Mouse (Mus musculus): ENCODE results near the gene Med25. TPM values are rescaled to one million over a fixed set of nuclear protein-coding genes. Genes with fewer than 3 reads are reported as not detected.

Med25 gene
- polyA plus RNA-seq, 1 experiment = 57.4 TPM

- peaks cover 88% of the 10 kb centered on the region for H3K79me2 ChIP-seq (ENCODE audit: control insufficient read depth, insufficient read depth)
- H3ac ChIP-seq (ENCODE audit: control insufficient read depth, insufficient read length) = no peak overlapping the region
- H3K36me3 ChIP-seq (ENCODE audit: control insufficient read depth, insufficient read depth) = peaks cover 24% of the 10 kb centered on the region
- H3K27me3 ChIP-seq (ENCODE audit: control insufficient read depth, insufficient read depth, insufficient read length) = no peaks in the 10 kb centered on the region
- no peak overlapping the region for H3K4me3 ChIP-seq
- peak overlapping the region; percentile 47 for H3K4me2 ChIP-seq (ENCODE audit: low read depth)
- TF ChIP-seq USF1 (IDR thresholded peaks at IDR 0.05; ENCODE audit: low read depth) (no peak), CEBPB (IDR thresholded peaks at IDR 0.05; ENCODE audit: insufficient read depth, poor library complexity, severe bottlenecking) (0 out of 2 replicates have a peak, but pooled peaks have one; percentile 28)
These were observed 65.7 kb downstream of the Med25 start for GRCm38 (mm10) chr7:44826771-44827170.

Other genes starting within 250 kb of the Med25 start
- 0.17 TPM for gene Myh14, start 221.9 kb downstream of the Med25 start, polyA plus RNA-seq (2012; fragmentation: generic; extraction: Trizol)
- gene Izumo2, start 184.0 kb downstream of the Med25 start, polyA plus RNA-seq (2012; fragmentation: generic; extraction: Trizol) = not detected
- gene Vrk3, start 144.3 kb downstream of the Med25 start, polyA plus RNA-seq (2012; fragmentation: generic; extraction: Trizol) = 20.6 TPM
- 0.12 TPM for gene Zfp473, start 141.7 kb downstream of the Med25 start, polyA plus RNA-seq (2012; fragmentation: generic; extraction: Trizol)
- 77.0 TPM for gene Nup62, start 76.6 kb downstream of the Med25 start, polyA plus RNA-seq (2012; fragmentation: generic; extraction: Trizol)
- 1.9 TPM for gene Il4i1, start 76.3 kb downstream of the Med25 start, polyA plus RNA-seq (2012; fragmentation: generic; extraction: Trizol)
- gene Atf5, start 76.1 kb downstream of the Med25 start, polyA plus RNA-seq (2012; fragmentation: generic; extraction: Trizol) = 939 TPM
- 200 TPM for gene Akt1s1, start 43.7 kb downstream of the Med25 start, polyA plus RNA-seq (2012; fragmentation: generic; extraction: Trizol)
- 53.8 TPM for gene Tbc1d17, start 43.6 kb downstream of the Med25 start, polyA plus RNA-seq (2012; fragmentation: generic; extraction: Trizol)
- 47.9 TPM for gene Pnkp, start 35.6 kb downstream of the Med25 start, polyA plus RNA-seq (2012; fragmentation: generic; extraction: Trizol)
- gene Ptov1, start 22.9 kb downstream of the Med25 start, polyA plus RNA-seq (2012; fragmentation: generic; extraction: Trizol) = 298 TPM
- 11.6 TPM for gene Fuz, start 3.4 kb upstream of the Med25 start, polyA plus RNA-seq (2012; fragmentation: generic; extraction: Trizol)
- gene Ap2a1, start 36.8 kb upstream of the Med25 start, polyA plus RNA-seq (2012; fragmentation: generic; extraction: Trizol) = 125 TPM
- not detected for gene Tsks, start 50.5 kb upstream of the Med25 start, polyA plus RNA-seq (2012; fragmentation: generic; extraction: Trizol)
- 2.7 TPM for gene Cpt1c, start 82.1 kb upstream of the Med25 start, polyA plus RNA-seq (2012; fragmentation: generic; extraction: Trizol)
- 729 TPM for gene Prmt1, start 93.9 kb upstream of the Med25 start, polyA plus RNA-seq (2012; fragmentation: generic; extraction: Trizol)
- gene Irf3, start 104.9 kb upstream of the Med25 start, polyA plus RNA-seq (2012; fragmentation: generic; extraction: Trizol) = 45.1 TPM
- 13.3 TPM for gene Bcl2l12, start 106.0 kb upstream of the Med25 start, polyA plus RNA-seq (2012; fragmentation: generic; extraction: Trizol)
- gene Scaf1, start 123.7 kb upstream of the Med25 start, polyA plus RNA-seq (2012; fragmentation: generic; extraction: Trizol) = 56.7 TPM
- 127 TPM for gene Rras, start 125.2 kb upstream of the Med25 start, polyA plus RNA-seq (2012; fragmentation: generic; extraction: Trizol)
- gene Prr12, start 160.2 kb upstream of the Med25 start, polyA plus RNA-seq (2012; fragmentation: generic; extraction: Trizol) = 10.2 TPM
- 66.1 TPM for gene Nosip, start 169.7 kb upstream of the Med25 start, polyA plus RNA-seq (2012; fragmentation: generic; extraction: Trizol)
- 12.9 TPM for gene Prrg2, start 170.0 kb upstream of the Med25 start, polyA plus RNA-seq (2012; fragmentation: generic; extraction: Trizol)
- 123 TPM for gene Rcn3, start 199.5 kb upstream of the Med25 start, polyA plus RNA-seq (2012; fragmentation: generic; extraction: Trizol)
- 67.2 TPM for gene Fcgrt, start 211.1 kb upstream of the Med25 start, polyA plus RNA-seq (2012; fragmentation: generic; extraction: Trizol)
- gene Rps11, start 231.7 kb upstream of the Med25 start, polyA plus RNA-seq (2012; fragmentation: generic; extraction: Trizol) = 2,217 TPM
- 6,110 TPM for gene Rpl13a, start 236.0 kb upstream of the Med25 start, polyA plus RNA-seq (2012; fragmentation: generic; extraction: Trizol)
- gene Gm45713, start 243.5 kb upstream of the Med25 start, polyA plus RNA-seq (2012; fragmentation: generic; extraction: Trizol) = 3.6 TPM
- 7.2 TPM for gene Flt3l, start 243.7 kb upstream of the Med25 start, polyA plus RNA-seq (2012; fragmentation: generic; extraction: Trizol)